Mouse (Mus musculus): ENCODE measurements around the gene Ap4s1. TPM values are rescaled to one million over a fixed set of nuclear protein-coding genes. Genes with fewer than 3 reads are reported as not detected.
"Not testable (repeated sequence)": the region's sequence is repeated elsewhere in the genome, so short reads cannot be mapped to it uniquely, and the experiment has no call there.

Ap4s1 gene
- polyA plus RNA-seq (2015; fragmentation: Nextera tagmentation; extraction: Ambion mirVana): 27.7 and 31.3 TPM in 2 replicates

DNA sequence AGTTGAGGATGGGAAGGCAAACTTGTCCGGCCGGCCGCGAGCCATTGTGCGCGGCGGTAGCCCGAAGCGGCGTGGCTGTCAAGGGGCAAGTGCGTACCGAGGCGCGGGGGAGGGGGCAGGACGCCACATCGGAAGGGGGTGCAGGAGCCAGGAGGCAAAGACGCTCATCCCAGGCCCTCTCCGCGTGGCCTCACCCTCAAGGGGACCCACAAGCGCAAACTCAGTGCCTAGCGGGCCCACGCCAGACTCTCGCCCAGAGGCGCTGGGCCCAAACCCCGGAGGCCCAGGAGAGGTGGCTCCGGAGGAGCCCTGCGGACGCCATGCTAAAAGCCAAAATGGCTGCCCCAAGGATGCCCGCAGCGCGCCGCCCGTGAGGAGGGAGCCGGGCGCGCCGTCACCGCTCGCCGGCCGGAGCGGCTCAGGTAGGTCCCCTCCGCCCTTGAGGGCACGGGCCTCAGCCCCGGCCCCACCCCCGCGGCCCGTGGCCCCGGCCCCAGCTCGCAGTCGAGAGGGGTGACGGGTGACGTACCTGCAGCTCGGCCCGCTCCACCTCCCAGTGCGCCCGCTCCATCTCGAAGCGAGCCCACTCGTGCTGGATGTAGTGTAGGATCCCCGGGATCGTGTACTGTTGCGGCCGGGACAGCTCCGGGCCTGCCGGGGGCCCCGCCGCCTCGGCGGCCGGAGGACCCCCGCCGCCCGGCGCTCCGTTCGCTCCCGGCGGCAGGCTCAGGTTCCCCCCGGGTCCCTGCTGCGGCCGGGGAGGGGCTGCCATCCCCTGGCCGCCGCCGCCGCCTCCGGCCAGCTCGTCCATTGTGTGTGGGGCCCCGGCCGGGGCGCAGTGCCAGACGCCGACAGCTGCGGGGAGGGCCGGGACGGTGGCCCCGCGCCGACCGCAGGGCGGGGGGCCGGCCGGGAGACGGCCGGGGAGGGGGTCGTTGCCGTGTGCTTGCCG, at the start of gene Ap4s1:
Gene Ap4s1, plus strand, starts transcription at position 141 of the 952 bp plus-strand sequence.
- WGBS: under 1% methylated on average over 92 of the region's 108 CpGs
- Histone ChIP-seq H3K4me2 (peak within 1 kb of the TSS; percentile 59), H3K27ac (peak within 1 kb of the TSS; percentile 99), H3K9me3 (no peaks in the 10 kb centered on the region), H3K9ac (peak within 1 kb of the TSS; percentile 98), H3K4me1 (peaks cover 3% of the 10 kb centered on the region; the same call in 1 of the 2 replicates), H3K4me3 (replicated peaks) (peak within 1 kb of the TSS; percentile 98), H3K36me3 (no peaks in the 10 kb centered on the region), H3K27me3 (replicated peaks) (no peaks in the 10 kb centered on the region)
- peak; percentile 67 for ATAC-seq (ENCODE audit: insufficient read depth, low FRiP score, low read depth)

DNA sequence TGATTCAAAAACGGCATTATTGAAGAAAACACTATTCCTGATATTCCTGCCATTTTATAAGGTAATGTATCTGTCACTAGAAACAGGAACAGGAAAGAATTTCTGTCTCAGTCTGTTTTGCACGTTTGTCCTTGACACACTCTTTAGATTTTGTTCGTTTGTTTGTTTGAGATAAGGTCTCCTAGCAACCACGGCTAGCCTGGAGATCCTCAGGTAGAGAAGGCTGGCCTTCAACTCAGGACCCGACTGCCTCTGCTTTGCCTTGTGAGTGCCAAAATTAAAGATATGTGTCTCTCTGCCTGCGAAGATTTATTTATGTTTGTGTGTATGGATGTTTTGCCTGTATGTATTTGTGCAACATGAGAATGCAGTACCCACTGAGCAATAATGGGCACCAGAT, 49.0 kb upstream of the Ap4s1 start:
- ATAC-seq (ENCODE audit: insufficient read depth, low FRiP score, low read depth): peak; percentile 73
- H3K4me1 ChIP-seq: no peaks in the 10 kb centered on the region
- WGBS: 34% methylated on average over 6 of the region's 6 CpGs
- H3K9ac ChIP-seq: no peak overlapping the region
- no peaks in the 10 kb centered on the region for H3K27me3 ChIP-seq (replicated peaks)
- no peak overlapping the region for H3K4me2 ChIP-seq
- no peak overlapping the region for H3K27ac ChIP-seq
- no peaks in the 10 kb centered on the region for H3K9me3 ChIP-seq
- H3K36me3 ChIP-seq: no peaks in the 10 kb centered on the region; the same call in 1 of the 2 replicates
- H3K4me3 ChIP-seq (replicated peaks): no peak overlapping the region

DNA sequence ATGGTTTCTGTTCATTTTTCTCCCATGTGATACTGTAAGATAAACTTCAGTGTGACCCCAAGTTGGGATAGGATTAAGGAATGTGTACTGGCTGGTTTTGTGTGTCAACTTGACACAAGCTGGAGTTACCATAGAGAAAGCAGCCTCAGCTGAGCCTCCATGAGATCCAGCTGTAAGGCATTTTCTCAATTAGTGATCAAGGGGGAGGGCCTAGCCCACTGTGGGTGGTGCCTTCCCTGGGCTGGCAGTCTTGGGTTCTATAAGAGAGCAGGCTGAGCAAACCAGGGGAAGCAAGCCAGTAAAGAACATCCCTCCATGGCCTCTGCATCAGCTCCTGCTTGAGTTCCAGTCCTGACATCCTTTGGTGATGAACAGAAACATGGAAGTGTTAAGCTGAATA, 41.4 kb upstream of the Ap4s1 start:
- H3K9me3 ChIP-seq: not testable (repeated sequence)

DNA sequence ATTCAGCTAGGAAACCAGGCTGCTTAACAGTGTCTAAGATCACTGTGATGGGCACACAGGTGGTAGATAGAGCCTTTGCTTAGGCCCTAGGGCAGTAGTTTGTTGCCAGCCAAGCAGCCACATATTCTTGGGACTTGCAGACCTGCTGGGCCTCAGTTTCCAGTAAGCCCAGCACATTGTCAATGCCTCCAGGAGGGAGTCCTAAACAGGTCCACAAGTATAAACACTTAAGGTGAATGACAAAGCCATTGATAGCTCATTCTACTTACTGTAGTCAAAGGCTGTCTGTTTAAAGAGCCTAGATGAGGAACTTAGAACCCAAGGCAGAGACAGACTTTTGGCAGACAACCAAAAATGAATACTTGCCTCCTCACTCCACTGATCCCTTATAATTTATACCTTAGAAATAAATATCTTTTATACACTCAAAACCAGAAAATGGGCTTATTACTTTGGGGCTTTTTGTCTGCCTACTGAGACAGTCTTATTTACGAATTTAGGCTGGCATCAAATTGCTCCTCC, 34.8 kb upstream of the Ap4s1 start:
- H3K27me3 ChIP-seq (replicated peaks): no peaks in the 10 kb centered on the region
- H3K36me3 ChIP-seq: peaks cover 5% of the 10 kb centered on the region; the same call in 1 of the 2 replicates
- 79% methylated on average over 1 of the region's 1 CpGs for WGBS
- no peaks in the 10 kb centered on the region for H3K4me1 ChIP-seq
- no peak overlapping the region for H3K4me3 ChIP-seq (replicated peaks)
- ATAC-seq (ENCODE audit: insufficient read depth, low FRiP score, low read depth): no peak
- no peaks in the 10 kb centered on the region for H3K9me3 ChIP-seq
- H3K4me2 ChIP-seq: no peak overlapping the region
- H3K27ac ChIP-seq: no peak overlapping the region
- no peak overlapping the region for H3K9ac ChIP-seq

More for the DNA sequence above, 41.4 kb upstream of the Ap4s1 start:
- not testable (repeated sequence) for H3K9ac ChIP-seq; H3K4me2 ChIP-seq; ATAC-seq (ENCODE audit: insufficient read depth, low FRiP score, low read depth); H3K4me3 ChIP-seq (replicated peaks); H3K27ac ChIP-seq; H3K27me3 ChIP-seq (replicated peaks); H3K4me1 ChIP-seq
- H3K36me3 ChIP-seq: peaks cover 11% of the 10 kb centered on the region; the same call in 1 of the 2 replicates

DNA sequence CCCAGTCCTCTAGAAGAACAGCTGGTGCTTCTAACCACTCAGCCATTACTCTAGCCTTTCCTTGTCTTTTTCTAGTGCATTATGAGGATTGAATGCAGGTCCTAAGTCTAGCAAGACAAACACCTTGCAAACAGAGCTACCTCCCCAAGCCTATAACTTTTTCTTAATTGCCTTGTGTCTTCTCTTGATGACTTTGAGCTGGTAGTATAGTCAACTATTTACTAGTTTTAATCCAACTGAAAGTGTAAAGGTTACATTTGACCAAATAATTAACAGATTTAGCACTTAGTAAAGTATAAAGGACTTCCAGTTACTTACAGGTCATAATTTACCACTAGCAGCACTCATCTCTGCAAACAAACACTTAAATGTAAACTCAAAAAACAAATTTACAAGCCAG, 27.8 kb upstream of the Ap4s1 start:
- H3K4me2 ChIP-seq: no peak overlapping the region
- no peak overlapping the region for H3K9ac ChIP-seq
- no peak overlapping the region for H3K27ac ChIP-seq
- H3K9me3 ChIP-seq: no peaks in the 10 kb centered on the region
- no peak for ATAC-seq (ENCODE audit: insufficient read depth, low FRiP score, low read depth)
- H3K36me3 ChIP-seq: no peaks in the 10 kb centered on the region
- H3K4me1 ChIP-seq: no peaks in the 10 kb centered on the region
- no peaks in the 10 kb centered on the region for H3K27me3 ChIP-seq (replicated peaks)
- no peak overlapping the region for H3K4me3 ChIP-seq (replicated peaks)

DNA sequence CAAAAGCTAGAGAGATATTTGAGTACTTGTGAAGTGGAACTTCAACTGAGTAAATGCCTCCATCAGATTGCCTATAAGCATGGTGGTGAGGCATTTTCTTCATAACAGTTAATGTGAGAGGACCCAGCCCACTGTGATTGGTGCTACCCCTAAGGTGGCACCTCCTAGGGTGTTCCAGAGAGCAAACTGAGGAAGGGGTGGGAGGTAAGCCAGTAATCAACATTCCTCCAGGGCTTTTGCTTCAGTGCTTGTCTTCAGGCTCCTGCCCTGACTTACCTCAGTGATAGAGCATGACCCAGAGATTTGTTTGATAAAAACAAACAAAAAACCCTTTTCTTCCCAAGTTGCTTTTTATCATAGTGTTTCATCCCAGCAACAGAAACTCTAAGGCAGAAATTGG, 26.9 kb upstream of the Ap4s1 start:
- no peaks in the 10 kb centered on the region for H3K4me1 ChIP-seq
- H3K4me3 ChIP-seq (replicated peaks): no peak overlapping the region
- H3K9ac ChIP-seq: no peak overlapping the region
- no peaks in the 10 kb centered on the region for H3K27me3 ChIP-seq (replicated peaks)
- H3K36me3 ChIP-seq: no peaks in the 10 kb centered on the region
- no peak for ATAC-seq (ENCODE audit: insufficient read depth, low FRiP score, low read depth)
- no peak overlapping the region for H3K27ac ChIP-seq
- no peaks in the 10 kb centered on the region for H3K9me3 ChIP-seq
- no peak overlapping the region for H3K4me2 ChIP-seq

DNA sequence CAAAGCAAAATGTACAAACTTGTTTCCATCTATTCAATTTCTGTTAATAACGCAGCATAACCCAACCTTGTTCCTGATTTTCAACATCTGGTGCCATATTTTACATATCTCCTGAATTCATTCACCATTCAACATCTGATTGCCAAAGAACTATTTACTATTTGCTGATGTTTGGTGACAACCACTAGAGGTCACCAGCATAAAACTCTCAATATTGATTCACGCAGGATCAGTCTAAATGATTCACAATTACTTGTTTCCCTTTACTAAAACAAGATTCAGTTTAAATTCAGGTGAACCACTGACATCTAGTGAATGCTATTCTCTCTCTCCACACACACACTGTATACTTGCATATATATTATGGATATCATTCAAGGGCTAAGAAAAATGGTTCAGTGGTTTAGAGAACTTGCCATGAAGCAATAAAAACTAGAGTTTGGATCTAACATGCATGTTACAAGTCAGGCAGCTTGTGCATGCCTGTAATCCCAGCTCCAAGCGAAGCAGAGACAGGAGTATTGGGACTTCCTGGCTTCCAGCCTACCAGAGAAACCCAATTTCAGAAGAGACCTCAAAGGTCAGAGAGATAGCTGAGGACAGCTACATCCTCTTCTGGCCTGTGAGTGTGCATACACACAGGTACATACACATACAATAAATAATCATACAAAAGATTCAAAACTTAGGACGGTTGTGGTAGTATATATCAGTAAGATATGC, 24.0 kb upstream of the Ap4s1 start:
- Histone ChIP-seq H3K9me3 (no peaks in the 10 kb centered on the region), H3K4me3 (replicated peaks) (no peak overlapping the region), H3K27me3 (replicated peaks) (no peaks in the 10 kb centered on the region), H3K4me1 (no peaks in the 10 kb centered on the region), H3K9ac (no peak overlapping the region), H3K4me2 (no peak overlapping the region), H3K36me3 (no peaks in the 10 kb centered on the region), H3K27ac (no peak overlapping the region)
- 70% methylated on average over 4 of the region's 4 CpGs for WGBS
- ATAC-seq (ENCODE audit: insufficient read depth, low FRiP score, low read depth): no peak

DNA sequence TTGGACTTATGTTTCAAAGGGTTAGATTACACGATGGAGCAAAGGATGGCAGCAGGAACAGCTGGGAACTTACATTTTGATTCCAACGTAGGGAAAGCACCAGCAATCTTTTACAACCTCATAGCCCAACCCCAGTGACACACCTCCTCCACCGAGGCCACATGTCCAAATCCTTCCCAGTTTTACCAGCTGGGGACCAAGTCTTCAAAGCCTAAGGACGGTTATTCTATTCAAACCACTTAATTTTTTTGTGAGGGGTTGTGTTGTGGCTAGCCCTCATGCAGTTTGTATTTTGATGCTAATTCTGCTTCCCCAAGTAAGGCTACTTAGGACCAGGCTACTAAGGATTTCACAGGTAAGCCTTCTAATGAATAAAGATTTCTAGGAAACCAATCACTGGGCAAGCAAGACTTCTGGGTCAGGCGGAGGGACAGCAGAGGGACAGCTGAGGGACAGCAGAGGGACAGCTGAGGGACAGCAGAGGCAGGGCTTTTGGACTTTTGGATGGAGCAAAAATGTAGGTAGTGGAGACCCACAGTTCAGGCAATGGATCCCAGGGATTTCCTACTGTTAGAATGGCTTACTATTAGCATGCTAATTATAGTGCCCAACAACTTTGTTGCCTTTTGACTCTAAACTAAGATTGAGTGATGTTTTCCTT, 19.5 kb upstream of the Ap4s1 start:
- no peaks in the 10 kb centered on the region for H3K36me3 ChIP-seq
- no peak for ATAC-seq (ENCODE audit: insufficient read depth, low FRiP score, low read depth)
- H3K4me1 ChIP-seq: 0 out of 2 replicates have a peak, but pooled peaks cover 5% of the 10 kb centered on the region
- no peaks in the 10 kb centered on the region for H3K27me3 ChIP-seq (replicated peaks)
- WGBS: 42% methylated on average over 5 of the region's 5 CpGs
- H3K9ac ChIP-seq: no peak overlapping the region
- H3K9me3 ChIP-seq: no peaks in the 10 kb centered on the region
- H3K4me2 ChIP-seq: no peak overlapping the region
- H3K4me3 ChIP-seq (replicated peaks): no peak overlapping the region
- no peak overlapping the region for H3K27ac ChIP-seq

DNA sequence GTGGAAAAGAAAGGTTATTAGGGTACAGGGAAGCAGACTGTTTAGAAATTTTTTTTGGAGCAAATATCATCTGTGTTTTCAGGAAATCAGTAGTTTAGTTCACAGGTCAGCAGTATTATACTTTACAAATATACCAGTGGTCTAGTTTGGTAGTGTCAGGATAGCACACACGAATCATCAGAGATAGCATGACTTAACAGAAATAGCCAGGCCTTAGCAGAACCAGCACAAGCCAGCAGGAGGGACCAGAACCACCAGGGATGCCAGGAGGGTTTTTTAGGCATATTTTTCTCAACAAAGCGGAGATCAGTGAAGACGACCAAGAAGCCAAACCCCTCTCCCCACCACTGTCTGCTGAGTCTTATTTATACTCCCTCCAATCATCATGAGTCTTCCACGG, 17.6 kb upstream of the Ap4s1 start:
- Histone ChIP-seq H3K4me3 (replicated peaks) (no peak overlapping the region), H3K9ac (no peak overlapping the region), H3K27me3 (replicated peaks) (no peaks in the 10 kb centered on the region), H3K4me1 (0 out of 2 replicates have a peak, but pooled peaks cover 5% of the 10 kb centered on the region), H3K27ac (no peak overlapping the region), H3K9me3 (no peaks in the 10 kb centered on the region), H3K4me2 (no peak overlapping the region), H3K36me3 (no peaks in the 10 kb centered on the region)
- 64% methylated on average over 4 of the region's 4 CpGs for WGBS
- ATAC-seq (ENCODE audit: insufficient read depth, low FRiP score, low read depth): no peak

DNA sequence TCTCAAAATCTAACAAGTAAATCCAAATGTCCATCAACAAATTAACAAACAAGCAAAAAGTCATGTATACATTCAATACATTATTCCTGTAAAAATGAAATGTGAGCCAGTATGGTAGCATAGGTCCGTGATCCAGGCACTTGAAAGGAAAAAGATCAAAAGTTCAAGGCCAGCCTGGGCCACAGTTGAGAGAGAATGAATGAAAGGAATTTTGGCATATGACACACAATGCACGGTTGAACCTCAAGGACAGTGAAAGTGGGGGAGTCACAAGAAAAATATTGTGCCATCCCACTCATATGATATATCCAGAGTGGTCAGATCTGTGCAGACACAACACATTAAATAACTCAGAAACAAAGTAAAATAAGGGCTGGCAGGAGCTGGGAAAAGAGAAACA, 14.4 kb upstream of the Ap4s1 start:
- Histone ChIP-seq H3K36me3 (no peaks in the 10 kb centered on the region), H3K4me3 (replicated peaks) (no peak overlapping the region), H3K9me3 (no peaks in the 10 kb centered on the region), H3K4me1 (peaks cover 7% of the 10 kb centered on the region; the same call in 1 of the 2 replicates), H3K27ac (no peak overlapping the region), H3K4me2 (no peak overlapping the region), H3K27me3 (replicated peaks) (no peaks in the 10 kb centered on the region), H3K9ac (no peak overlapping the region)
- 49% methylated on average over 2 of the region's 2 CpGs for WGBS
- ATAC-seq (ENCODE audit: insufficient read depth, low FRiP score, low read depth): no peak

DNA sequence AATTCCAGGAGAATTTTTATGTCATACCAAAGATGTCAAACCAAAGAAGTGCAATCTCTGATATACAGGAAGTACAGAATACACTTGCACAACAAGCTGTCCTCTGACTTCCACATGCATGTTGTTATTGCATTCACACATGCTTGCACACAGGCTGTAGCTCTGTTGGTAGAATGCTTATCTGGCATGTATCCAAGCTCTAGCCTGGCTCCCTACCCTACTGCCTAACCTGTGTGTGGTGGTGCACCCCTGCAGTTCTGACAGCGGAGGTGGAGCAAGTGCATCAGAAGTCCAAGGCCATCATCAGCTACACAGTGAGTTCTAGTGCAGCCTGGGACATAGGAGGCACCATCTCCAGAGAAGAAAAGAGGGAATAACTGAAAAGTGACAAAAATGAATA, 12.0 kb upstream of the Ap4s1 start:
- ATAC-seq (ENCODE audit: insufficient read depth, low FRiP score, low read depth): no peak
- no peaks in the 10 kb centered on the region for H3K36me3 ChIP-seq
- H3K27ac ChIP-seq: no peak overlapping the region
- H3K4me2 ChIP-seq: no peak overlapping the region
- H3K9me3 ChIP-seq: no peaks in the 10 kb centered on the region
- 80% methylated on average over 1 of the region's 1 CpGs for WGBS
- H3K4me1 ChIP-seq: peaks cover 5% of the 10 kb centered on the region; the same call in 1 of the 2 replicates
- H3K4me3 ChIP-seq (replicated peaks): no peak overlapping the region
- no peaks in the 10 kb centered on the region for H3K27me3 ChIP-seq (replicated peaks)
- H3K9ac ChIP-seq: no peak overlapping the region

Data from stomach, embryonic 15.5 days (tissue).